Mouse (Mus musculus) heart, adult 8-10 months (tissue): ENCODE results near the gene Cadps. TPM values are rescaled to one million over a fixed set of nuclear protein-coding genes. Genes with fewer than 3 reads are reported as not detected.

Source experiments
- DNase-seq: peaks from one replicate; pipeline ENCODE4 v3.0.0; 2022; ENCODE audit warnings: low spot score
- total RNA-seq, 4 experiments: library from RNA; stranded (reverse); gene quantifications; 2 replicates each; pipeline ENCODE4 v1.2.4; 2022

Gene Cadps
- total RNA-seq, 4 experiments from 2014 or later, result 0.06 to 0.17 (median 0.11) TPM

- no peak for DNase-seq
Observed at GRCm38 (mm10) chr14:12341075-12341788, 481.6 kb downstream of the Cadps start.

GRCm38 (mm10) chr14:12340238-12341074 lies 482.4 kb downstream of the Cadps start:
- no peak for DNase-seq

DNA sequence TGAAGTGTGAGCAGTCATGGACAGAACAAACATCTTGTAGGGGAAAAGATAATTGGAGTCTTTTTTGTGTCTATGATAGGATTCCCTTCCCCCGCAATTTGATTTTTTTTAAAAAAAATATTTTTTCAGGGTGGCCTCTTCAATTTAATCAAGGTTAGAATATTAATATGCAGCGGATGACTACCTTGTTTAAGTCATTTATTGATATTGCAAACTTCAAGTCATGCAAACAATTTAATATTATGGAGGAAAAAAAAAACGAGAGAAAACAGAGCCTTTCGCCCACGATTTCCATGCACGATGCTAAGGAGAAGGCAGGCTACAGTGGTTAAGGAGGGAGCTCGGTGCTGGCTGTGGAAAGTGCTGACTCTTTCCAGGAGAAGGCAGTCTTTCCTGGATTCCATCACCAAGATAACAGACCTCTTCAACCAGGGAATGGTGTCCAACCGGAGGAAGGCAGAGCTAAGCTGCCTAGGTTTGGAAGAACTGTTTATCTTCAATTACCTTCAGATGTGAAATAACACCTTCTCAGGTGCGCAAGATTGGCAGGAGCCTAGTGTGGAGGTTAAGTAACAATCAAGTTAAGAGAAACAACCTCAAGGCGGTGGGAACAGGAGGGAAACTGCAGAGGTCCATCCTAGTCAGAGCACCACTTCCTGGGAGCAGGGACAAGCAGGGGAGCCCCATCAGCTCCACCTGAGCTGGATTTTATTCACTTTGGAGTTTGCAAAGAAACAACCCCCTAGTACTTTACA lies 483.9 kb downstream of the Cadps start:
- no peak for DNase-seq

DNA sequence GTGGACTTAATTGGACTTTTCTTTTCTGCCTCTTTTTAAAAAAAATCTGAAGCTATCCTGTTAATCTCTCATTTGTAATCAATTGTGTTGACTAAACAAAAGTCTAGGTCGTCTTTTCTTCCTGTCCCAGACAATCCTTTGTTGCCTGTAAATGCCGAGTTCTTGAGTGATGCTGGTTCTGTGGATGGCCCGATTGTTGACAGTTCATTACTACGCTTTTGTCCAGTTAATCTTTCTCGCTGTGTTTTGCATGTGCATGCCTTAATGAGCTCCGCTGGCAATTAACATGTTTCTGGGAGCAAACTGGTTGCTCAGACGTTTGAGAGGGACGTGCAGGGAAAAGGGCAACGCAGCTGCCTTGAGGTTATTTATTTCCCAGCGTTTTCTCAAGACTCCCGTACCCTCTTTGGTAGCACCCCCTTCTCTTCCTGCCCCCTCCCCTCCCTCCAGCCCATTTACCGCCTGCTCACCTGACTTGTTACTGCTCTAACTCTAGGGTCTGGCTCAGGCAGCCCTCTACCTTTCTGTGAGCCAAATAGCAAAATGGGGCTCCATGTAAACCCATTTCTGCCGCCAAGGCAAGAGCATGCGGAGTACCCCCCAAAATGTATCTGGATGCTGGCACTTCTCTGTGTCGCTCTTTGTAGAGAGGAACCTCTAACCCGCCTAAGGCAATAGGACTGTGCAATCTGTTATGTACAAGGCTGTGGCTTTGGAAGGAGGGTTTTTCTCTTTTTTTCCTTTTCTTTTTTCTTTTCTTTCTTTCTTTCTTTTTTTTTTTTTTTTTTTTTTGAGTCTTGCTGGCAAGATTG lies 484.7 kb downstream of the Cadps start:
- DNase-seq, result no peak

DNA sequence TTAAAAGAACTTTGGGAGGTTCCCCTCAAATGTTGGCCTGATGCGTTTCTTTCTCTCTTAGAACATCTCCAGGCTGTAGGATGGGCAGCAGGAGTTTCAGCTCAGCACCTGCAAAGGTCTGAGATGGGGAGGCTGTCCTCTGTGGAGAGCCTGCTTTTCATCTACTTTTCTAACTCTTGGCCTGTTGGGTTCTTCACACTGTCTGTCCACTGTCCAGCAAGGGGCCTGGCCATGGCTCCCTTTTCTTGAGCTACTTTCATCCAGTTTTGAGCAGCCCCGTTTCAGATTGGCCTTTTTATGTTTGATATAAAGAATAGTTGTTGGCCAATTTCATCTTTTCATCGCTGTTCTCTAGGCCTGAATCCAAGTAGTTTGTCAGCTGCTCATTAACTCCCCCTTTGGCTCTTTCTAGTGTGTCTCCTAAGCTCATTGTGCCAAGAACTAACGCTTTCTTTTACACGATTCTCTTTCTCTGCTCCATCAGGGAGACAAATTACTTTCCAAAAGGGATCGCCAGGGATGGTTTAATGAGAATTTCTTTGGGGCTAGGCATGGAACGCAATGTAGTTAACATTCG lies 485.4 kb downstream of the Cadps start:
- DNase-seq, result no peak

GRCm38 (mm10) chr14:12334925-12335324 lies 488.0 kb downstream of the Cadps start:
- no peak for DNase-seq

DNA sequence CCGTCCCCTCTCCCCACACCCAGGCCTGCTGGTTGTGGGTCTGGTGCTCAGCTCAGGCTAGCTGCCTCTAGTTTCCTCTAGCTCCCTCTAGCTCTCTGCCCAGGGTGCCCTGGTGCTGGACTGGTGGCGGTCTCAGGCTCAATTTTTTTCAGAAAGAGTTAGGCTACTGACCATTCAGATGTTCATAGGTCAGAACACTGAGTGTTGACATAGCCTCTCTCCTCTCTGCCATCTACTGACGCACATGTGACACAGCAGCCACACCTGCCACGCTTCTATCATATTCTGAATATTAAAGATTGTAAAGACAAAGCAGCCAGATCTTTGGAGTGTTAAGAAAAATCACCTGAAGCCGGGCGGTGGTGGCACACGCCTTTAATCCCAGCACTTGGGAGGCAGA lies 489.3 kb downstream of the Cadps start:
- no peak for DNase-seq
